Mouse (Mus musculus): ENCODE data around the gene Spon1. TPM values are rescaled to one million over a fixed set of nuclear protein-coding genes. Genes with fewer than 3 reads are reported as not detected.

Spon1 gene
- polyA plus RNA-seq, 1 experiment = 20.1 TPM

DNA sequence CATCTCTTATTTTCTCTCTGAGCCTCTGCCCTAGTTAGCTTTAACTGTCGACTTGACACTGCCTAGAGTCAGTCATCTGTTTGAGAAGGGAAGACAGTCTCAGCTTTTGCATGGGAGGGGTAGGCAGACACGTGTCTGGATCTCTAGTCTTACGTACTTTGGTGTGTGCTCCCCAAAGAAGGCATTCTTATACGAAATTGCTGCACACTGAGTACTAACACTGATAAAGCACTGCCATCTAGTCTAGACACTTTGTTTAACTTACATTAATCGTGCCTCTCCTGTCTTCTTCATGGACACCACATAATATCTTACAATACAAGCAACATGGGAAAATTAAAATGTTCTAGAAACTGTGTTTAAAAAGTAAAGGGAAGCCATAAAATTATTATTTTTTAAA, 129.5 kb downstream of the Spon1 start:
- TF ChIP-seq POLR2A (IDR thresholded peaks at IDR 0.05; ENCODE audit: low read depth, low read length) = no peak
- no peak for TF ChIP-seq CTCF (conservative IDR thresholded peaks at IDR 0.05; ENCODE audit: insufficient read depth, insufficient read length, low read depth, low read length)
- Histone ChIP-seq H3K4me1 (ENCODE audit: control insufficient read depth, insufficient read depth, low read length) (no peaks in the 10 kb centered on the region), H3K27ac (ENCODE audit: insufficient read depth, low read depth, low read length) (no peak overlapping the region), H3K27me3 (replicated peaks; ENCODE audit: control insufficient read depth, insufficient read depth, low read length) (no peaks in the 10 kb centered on the region), H3K36me3 (ENCODE audit: control insufficient read depth, insufficient read depth, low read length) (no peaks in the 10 kb centered on the region), H3K4me3 (ENCODE audit: insufficient read depth, low read depth, low read length) (no peak overlapping the region)
- DNase-seq = no peak
- 79% methylated on average over 5 of the region's 5 CpGs for WGBS

DNA sequence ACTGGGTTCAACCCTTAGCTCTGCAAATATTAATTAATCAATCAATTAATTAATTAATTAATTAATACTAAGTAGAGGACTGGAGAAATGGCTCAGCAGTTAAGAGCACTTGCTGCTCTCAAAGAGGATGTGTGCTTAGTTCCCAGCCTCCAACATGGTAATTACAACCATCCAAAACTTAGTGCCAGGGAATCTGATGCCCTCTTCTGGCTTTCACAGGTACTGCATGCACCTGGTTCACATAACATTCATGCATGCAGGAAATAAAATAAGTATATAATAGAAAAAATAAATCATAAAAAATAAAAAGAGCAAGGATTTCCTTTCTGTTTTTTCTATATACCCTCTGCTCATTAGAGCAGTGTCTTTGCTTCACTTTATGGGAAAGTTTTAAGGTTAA, 132.6 kb downstream of the Spon1 start:
- H3K4me1 ChIP-seq (ENCODE audit: control insufficient read depth, insufficient read depth, low read length) = no peaks in the 10 kb centered on the region
- H3K36me3 ChIP-seq (ENCODE audit: control insufficient read depth, insufficient read depth, low read length) = no peaks in the 10 kb centered on the region
- no peak for TF ChIP-seq POLR2A (IDR thresholded peaks at IDR 0.05; ENCODE audit: low read depth, low read length)
- TF ChIP-seq CTCF (conservative IDR thresholded peaks at IDR 0.05; ENCODE audit: insufficient read depth, insufficient read length, low read depth, low read length) = no peak
- H3K4me3 ChIP-seq (ENCODE audit: insufficient read depth, low read depth, low read length) = no peak overlapping the region
- DNase-seq = no peak
- no peaks in the 10 kb centered on the region for H3K27me3 ChIP-seq (replicated peaks; ENCODE audit: control insufficient read depth, insufficient read depth, low read length)
- no peak overlapping the region for H3K27ac ChIP-seq (ENCODE audit: insufficient read depth, low read depth, low read length)

DNA sequence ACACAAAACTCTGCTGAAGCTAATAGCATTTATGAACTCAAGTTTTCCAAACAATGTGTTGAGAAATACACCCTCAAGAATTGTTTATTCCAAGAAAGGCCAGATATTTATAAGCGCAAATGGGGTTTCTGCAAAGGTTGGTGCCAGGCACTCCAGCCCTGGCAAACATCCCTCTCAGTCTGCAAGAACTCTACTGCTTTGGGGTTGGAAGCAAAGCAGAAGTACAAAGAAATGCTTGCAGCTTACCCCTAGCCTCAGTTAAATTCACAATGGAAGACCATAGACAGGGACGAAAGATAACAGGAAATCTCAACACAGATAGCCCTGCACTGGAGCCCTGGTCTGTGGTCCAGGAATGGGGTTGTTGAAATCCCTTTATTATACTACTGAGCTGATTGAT, 135.7 kb downstream of the Spon1 start:
- H3K4me3 ChIP-seq (ENCODE audit: insufficient read depth, low read depth, low read length) = no peak overlapping the region
- H3K4me1 ChIP-seq (ENCODE audit: control insufficient read depth, insufficient read depth, low read length) = no peaks in the 10 kb centered on the region
- no peak for TF ChIP-seq CTCF (conservative IDR thresholded peaks at IDR 0.05; ENCODE audit: insufficient read depth, insufficient read length, low read depth, low read length)
- no peak for TF ChIP-seq POLR2A (IDR thresholded peaks at IDR 0.05; ENCODE audit: low read depth, low read length)
- WGBS = 85% methylated on average over 2 of the region's 2 CpGs
- no peaks in the 10 kb centered on the region for H3K36me3 ChIP-seq (ENCODE audit: control insufficient read depth, insufficient read depth, low read length)
- no peak overlapping the region for H3K27ac ChIP-seq (ENCODE audit: insufficient read depth, low read depth, low read length)
- DNase-seq = no peak
- no peaks in the 10 kb centered on the region for H3K27me3 ChIP-seq (replicated peaks; ENCODE audit: control insufficient read depth, insufficient read depth, low read length)

DNA sequence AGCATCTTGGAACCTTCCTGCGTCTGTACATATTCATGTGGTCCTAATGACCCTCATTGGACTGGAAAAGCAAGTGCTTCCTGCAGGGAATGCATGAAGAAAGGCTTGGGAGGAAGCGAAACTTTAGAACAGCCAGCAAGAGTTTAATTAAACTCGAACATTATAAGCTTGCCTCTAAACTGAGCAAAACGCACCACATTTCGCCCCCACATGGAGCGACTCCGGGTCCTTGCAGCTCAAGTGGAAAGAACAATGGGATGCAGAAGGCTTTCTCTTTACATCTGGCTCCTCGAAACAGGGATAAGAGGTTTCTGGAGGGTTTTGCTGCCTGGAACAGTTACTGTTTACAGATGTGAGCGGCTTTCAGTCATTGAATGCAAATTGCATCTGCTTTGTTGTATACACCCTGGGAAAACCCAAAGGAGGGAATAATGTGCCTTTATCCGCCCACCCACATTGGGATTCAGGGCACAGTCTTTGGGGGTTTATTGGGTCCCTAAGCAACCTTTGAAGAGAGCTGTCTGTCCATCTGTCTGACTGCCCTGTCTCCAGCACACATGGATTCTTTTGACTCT, 136.2 kb downstream of the Spon1 start:
- Histone ChIP-seq H3K27ac (ENCODE audit: insufficient read depth, low read depth, low read length) (no peak overlapping the region), H3K27me3 (replicated peaks; ENCODE audit: control insufficient read depth, insufficient read depth, low read length) (no peaks in the 10 kb centered on the region), H3K4me3 (ENCODE audit: insufficient read depth, low read depth, low read length) (no peak overlapping the region), H3K36me3 (ENCODE audit: control insufficient read depth, insufficient read depth, low read length) (no peaks in the 10 kb centered on the region), H3K4me1 (ENCODE audit: control insufficient read depth, insufficient read depth, low read length) (no peaks in the 10 kb centered on the region)
- no peak for DNase-seq
- TF ChIP-seq POLR2A (IDR thresholded peaks at IDR 0.05; ENCODE audit: low read depth, low read length) = no peak
- TF ChIP-seq CTCF (conservative IDR thresholded peaks at IDR 0.05; ENCODE audit: insufficient read depth, insufficient read length, low read depth, low read length) = no peak
- WGBS = 50% methylated on average over 10 of the region's 10 CpGs

DNA sequence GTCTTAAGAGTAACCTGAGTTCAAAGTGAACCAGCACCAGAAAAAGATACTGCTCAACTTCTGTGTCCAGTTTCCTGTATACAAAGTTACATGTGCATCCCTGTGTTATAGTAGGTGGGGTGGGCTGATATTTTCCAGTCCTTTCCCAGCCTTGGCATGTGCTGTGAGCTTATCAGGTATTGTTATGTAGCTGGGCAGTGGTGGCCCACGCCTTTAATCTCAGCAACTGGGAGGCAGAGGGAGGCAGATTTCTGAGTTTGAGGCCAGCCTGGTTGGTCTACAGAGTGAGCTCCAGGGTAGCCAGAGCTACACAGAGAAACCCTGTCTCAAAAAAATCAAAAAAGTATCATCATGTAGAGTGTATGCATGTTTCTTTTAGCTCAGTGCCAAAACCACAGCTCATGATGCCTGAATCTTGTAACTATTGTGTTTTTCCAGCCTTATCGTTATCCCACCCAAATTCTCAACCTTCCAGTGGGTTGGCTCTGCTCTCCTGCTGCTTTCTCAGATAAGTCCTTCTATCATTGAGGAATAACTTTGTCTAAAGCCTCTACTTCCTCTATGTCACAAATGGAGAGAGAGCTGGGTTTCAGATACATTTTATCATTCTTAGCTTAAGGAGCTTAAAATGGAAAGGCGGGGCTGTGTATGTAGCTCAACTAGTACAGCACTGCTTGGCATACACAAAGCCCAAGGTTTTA, 137.5 kb downstream of the Spon1 start:
- Histone ChIP-seq H3K27me3 (replicated peaks; ENCODE audit: control insufficient read depth, insufficient read depth, low read length) (no peaks in the 10 kb centered on the region), H3K27ac (ENCODE audit: insufficient read depth, low read depth, low read length) (no peak overlapping the region), H3K4me1 (ENCODE audit: control insufficient read depth, insufficient read depth, low read length) (no peaks in the 10 kb centered on the region), H3K36me3 (ENCODE audit: control insufficient read depth, insufficient read depth, low read length) (no peaks in the 10 kb centered on the region), H3K4me3 (ENCODE audit: insufficient read depth, low read depth, low read length) (no peak overlapping the region)
- 93% methylated on average over 3 of the region's 3 CpGs for WGBS
- no peak for DNase-seq
- TF ChIP-seq CTCF (conservative IDR thresholded peaks at IDR 0.05; ENCODE audit: insufficient read depth, insufficient read length, low read depth, low read length) = no peak
- TF ChIP-seq POLR2A (IDR thresholded peaks at IDR 0.05; ENCODE audit: low read depth, low read length) = no peak

DNA sequence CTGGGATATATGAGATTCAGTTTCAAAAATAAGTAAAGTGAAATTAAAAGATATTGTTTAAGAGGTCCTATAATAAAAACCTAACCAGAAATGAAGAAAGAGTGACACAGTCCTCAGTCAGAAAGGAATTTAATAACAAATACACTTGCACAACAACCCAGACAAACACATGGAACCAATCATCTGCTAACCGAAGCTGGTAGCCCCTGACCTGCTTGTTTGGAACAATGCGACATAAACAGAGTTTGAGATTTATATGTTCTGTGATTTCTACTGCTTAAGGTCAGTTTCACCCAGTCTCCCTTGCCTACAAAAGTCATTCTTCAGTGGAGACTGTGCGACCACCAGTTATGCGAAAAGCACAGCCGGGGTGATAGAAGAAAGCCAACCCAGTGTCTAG, 138.1 kb downstream of the Spon1 start:
- TF ChIP-seq POLR2A (IDR thresholded peaks at IDR 0.05; ENCODE audit: low read depth, low read length) (no peak), CTCF (conservative IDR thresholded peaks at IDR 0.05; ENCODE audit: insufficient read depth, insufficient read length, low read depth, low read length) (no peak)
- Histone ChIP-seq H3K4me1 (ENCODE audit: control insufficient read depth, insufficient read depth, low read length) (no peaks in the 10 kb centered on the region), H3K4me3 (ENCODE audit: insufficient read depth, low read depth, low read length) (no peak overlapping the region), H3K27me3 (replicated peaks; ENCODE audit: control insufficient read depth, insufficient read depth, low read length) (no peaks in the 10 kb centered on the region), H3K36me3 (ENCODE audit: control insufficient read depth, insufficient read depth, low read length) (no peaks in the 10 kb centered on the region), H3K27ac (ENCODE audit: insufficient read depth, low read depth, low read length) (no peak overlapping the region)
- DNase-seq = no peak
- WGBS = 87% methylated on average over 5 of the region's 5 CpGs

DNA sequence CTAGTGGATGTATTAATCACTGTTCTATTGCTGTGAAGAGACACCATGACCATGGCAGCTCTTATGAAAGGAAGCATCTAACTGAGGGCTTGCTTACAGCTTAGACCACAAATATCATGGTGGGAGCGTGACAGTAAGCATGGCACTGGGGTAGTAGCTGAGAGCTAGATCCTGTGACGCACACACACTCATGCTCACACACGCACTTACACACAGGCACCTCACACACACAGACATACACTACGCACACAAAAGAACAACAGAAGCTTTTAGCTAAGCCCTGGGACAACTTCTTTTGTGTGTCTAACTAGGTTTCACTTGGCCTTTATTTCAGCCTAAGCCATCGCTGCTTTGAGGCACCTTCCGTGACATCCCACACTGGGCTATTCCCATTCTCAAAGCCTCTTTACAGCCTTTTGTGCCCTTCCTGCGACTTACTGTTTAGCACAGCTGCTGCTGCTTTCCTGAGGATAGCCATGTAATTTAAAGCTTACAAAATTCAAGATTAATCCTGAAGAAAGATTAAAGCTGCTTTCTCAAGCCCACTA, 138.6 kb downstream of the Spon1 start:
- Histone ChIP-seq H3K36me3 (ENCODE audit: control insufficient read depth, insufficient read depth, low read length) (no peaks in the 10 kb centered on the region), H3K27ac (ENCODE audit: insufficient read depth, low read depth, low read length) (no peak overlapping the region), H3K4me3 (ENCODE audit: insufficient read depth, low read depth, low read length) (no peak overlapping the region), H3K27me3 (replicated peaks; ENCODE audit: control insufficient read depth, insufficient read depth, low read length) (no peaks in the 10 kb centered on the region), H3K4me1 (ENCODE audit: control insufficient read depth, insufficient read depth, low read length) (no peaks in the 10 kb centered on the region)
- no peak for DNase-seq
- WGBS = 90% methylated on average over 7 of the region's 7 CpGs
- TF ChIP-seq POLR2A (IDR thresholded peaks at IDR 0.05; ENCODE audit: low read depth, low read length) (no peak), CTCF (conservative IDR thresholded peaks at IDR 0.05; ENCODE audit: insufficient read depth, insufficient read length, low read depth, low read length) (no peak)

All from kidney, adult 2 months (tissue).